Mouse (Mus musculus) liver, adult (tissue): ENCODE results near the gene Uggt1.
A peak's percentile ranks its signal among the peaks of the same experiment; 100 is the strongest.

ENCODE experiments used
- GATA4 ChIP-seq: IDR thresholded peaks from 2 replicates; pipeline ENCODE4 v1.6.1; 2014; ENCODE audit warnings: mild to moderate bottlenecking, low read length; ENCODE audit not compliant: insufficient replicate concordance

The Uggt1 gene

DNA sequence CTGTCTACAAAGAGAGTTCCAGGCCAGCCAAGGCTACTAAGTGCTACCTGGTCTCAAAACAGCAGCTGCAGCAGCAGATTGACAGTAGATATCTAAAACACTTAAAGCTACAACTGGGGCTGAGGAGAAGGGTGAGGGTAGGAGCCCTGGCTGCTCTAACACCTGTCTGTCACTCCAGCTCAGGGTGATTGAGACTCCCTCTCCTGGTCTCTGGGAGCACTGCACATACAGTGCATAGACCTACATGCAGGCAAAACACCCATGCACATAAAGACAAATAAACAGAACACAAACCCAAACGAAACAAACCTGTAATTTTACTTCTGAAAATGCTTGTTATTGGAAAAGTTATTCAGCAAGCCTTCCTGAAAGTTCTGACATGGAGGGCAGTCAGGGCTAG lies 95.1 kb downstream of the Uggt1 start:
- no peak for TF ChIP-seq GATA4

DNA sequence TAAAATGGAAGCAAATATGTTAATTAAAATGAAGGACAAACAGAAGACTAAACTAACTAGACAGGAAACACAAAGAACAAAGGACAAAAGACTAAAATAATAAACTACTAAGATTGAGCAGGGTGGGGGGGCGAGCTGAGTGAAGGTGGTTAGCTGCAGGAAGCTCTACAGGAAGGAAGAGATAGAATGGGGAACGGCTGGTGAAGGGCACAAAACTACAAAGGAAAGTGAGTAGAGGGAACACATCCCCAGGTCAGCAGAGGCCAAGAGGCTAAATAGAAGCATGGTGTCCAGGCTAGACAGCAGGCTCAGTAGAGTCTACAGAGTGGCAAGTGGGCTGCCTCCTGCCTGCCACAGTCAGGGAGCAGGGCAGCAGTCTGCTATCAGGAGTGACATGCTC lies 95.7 kb downstream of the Uggt1 start:
- TF ChIP-seq GATA4 = no peak

DNA sequence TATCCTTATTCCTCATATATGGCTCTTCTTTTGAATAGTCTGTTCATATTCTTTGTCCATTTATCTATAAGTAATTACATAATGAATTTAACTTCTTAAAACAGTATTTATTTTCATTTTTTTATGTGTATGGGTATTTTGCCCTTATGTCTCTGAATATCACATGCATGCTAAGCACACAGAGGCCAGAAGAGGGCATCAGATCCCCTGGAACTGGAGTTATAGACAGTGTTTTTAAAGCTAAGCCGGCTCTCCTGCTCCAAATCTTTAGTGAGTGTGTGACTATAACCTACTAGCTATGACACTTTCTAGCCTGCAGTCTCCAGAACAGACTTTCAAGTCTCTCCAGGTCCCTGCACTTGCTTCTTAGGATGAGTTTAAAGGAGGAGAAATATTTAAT lies 99.5 kb downstream of the Uggt1 start:
- no peak for TF ChIP-seq GATA4

DNA sequence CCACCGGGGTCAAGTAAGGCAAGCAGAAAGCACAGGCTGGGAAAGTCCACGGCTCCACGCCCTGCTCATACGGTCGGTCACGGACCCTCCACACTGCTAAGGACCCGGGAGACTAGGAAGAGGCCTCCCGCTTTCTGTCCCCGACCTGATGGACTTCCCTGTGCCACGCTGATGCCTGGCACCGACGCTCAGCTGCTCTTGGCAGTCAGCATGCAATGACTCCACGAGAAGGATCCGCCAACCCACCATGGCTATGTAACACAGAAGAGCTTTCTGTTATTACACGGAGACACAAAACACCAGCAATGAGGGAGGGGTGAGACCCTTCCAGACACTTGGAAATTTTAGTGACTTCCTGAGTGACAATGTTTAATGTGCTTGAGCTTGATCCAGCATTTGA lies 104.2 kb downstream of the Uggt1 start:
- TF ChIP-seq GATA4 = no peak

DNA sequence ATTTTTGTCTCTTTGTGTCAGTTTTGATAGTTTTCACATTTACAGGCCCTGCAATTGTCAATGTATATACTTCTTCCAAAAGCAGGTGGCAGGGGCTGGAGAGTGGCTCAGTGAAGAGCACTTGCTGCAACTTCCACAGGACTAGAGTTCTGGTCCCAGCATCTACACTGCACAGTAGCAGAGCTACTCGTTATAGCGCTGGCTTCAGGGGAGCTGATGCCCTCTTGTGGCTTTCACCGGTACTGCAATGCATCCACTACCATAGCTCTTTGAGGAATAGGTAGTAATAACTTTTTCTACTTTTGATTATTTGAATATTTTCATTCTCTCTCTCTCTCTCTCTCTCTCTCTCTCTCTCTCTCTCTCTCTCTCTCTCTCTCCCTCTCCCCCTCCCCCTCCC lies 109.9 kb downstream of the Uggt1 start:
- TF ChIP-seq GATA4 = no peak

DNA sequence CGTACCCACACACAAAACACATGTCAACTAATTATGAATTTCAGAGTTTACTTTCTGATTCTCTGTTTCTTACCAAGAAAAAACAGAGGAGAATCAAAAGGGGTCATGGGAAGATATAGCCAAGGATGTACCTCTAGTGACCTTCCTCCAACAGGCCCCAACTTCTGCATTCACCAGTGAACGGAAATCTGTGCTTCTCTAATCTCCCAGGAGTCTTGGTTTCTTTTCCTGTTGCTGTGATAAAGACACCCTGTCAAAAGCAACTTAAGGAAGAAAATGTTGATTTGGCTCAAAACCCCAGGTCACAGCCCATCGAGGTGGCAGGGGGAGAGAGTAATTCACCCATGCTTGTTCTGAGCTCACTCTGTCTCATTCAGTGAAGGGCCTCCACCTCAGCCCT lies 110.9 kb downstream of the Uggt1 start:
- TF ChIP-seq GATA4 = peak; percentile 91

DNA sequence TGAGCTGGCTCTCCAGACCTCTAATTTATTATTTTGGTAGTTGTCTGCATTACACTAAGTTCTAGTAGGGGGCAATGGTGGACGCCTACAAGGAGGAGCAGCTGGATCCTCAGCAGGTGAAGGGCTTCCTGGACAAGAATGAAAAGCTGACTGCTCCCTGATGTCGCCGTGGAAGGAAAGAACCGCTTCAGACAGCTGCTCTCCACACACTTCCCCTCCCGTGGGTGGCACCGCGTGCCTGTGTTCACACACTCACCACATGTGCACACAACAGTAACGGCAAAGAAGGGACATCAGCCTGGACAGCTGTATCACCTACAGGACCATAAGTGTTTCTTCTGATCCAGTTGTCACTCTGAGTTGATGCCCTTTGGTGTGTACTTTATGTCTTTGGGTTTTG lies 111.5 kb downstream of the Uggt1 start:
- no peak for TF ChIP-seq GATA4

DNA sequence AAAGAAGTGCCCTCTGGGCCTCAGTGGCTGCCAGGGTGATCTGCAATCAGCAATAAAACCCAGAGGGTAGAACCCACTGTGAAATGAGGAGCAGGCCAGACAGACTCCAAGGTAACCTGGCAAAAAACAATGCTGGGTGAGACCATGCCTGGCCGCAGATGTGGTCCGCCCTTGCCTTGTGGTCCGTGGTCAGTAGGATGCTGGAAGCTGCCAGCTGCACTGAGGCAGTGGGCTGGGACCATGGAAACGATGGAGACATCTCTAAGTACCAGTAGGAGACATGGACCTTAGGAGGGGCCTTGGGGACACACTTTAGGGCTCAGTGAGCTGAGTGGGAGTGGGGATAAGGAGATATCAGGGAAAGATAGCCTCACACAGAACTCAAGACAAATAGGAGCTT lies 112.3 kb downstream of the Uggt1 start:
- no peak for TF ChIP-seq GATA4

DNA sequence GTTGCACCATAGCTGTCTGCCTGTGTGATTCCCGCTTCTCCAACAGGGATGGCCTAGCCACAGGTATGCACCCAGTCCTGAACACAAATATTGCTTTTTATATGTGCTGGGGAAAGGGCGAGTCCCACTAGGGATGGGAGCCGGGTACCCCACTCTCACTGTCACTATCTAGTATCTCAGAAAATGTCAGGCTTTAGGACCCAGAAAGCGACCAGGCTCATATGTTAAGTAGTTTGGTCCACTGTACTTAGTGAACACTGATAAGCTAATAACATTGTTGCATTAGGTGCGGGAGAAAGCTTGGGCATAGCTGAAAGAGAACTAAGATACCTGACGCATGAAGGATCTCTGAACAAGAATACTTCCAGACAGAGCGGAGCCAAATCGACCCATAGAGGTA lies 112.8 kb downstream of the Uggt1 start:
- no peak for TF ChIP-seq GATA4

DNA sequence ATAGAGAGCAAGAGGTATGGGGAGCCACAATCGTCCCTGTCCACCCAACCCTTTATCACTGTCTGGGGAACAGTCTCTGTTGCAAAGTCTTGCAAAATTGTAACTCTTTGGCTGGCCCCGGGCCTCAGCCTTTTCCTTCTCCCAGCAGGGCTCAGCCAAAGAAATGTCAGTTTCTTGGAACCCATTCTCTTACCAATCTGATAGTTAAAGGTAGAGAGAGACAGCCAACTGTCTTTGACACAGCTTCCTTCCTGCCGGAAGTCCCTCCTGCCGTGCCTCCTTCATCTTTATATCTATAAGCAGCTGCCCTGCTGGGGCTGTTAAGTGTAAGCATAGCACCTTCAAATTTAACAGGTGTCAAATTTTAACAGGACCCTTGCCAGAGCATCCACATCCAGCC lies 113.4 kb downstream of the Uggt1 start:
- TF ChIP-seq GATA4 = no peak

DNA sequence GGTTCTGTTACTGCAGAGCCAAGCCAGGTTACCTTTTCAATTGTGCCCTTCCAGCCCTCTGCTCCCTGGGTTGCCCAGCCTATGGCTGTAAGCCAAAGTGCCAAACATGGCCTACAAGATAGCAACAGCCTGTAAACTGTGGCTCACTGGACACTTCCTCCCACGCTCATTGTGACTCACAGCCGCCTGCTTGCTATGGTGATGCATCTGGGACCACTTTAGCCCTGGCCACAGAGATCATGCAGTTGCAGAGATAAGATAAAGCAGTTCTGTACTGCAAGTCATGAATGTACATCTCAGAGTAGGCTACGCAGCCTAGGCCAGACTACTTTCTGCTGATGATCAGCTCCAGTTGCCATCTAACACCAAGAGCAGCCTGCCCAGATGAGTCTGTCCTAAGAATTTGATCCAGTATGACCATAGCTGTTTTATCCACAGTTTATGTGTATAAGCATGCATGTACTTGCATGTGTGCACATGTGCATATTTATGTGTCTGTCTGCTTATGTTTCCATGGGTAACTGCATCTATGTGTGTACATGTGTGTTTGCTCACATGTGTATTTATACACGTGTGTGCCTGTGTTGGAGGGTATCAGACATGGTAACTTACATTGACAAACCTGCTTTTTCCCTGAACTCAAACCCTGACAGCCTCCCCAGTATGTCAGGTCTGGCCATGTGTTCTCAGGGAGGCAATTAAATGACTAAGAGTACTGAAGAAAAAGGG lies 114.0 kb downstream of the Uggt1 start:
- peak; percentile 29; the same call in 1 of the 2 replicates for TF ChIP-seq GATA4

DNA sequence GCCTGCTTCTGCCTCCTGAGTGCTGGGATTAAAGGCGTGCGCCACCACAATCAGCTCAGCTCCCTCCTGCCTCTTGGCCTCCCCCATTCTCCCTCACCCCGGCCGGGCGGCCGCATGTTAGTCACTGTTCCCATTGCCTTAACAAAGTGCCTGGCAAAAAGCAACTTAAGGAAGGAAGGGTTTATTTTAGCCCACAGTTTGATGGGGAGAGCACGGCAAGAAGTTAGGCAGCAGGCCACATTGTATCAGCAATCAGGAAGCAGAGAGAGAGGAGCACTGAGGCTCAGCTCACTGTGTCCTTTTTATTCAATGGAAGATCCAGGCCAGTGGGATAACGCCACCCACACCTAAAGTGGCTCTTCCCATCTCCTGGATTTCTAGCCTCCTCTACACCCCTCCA lies 114.6 kb downstream of the Uggt1 start:
- TF ChIP-seq GATA4 = no peak

DNA sequence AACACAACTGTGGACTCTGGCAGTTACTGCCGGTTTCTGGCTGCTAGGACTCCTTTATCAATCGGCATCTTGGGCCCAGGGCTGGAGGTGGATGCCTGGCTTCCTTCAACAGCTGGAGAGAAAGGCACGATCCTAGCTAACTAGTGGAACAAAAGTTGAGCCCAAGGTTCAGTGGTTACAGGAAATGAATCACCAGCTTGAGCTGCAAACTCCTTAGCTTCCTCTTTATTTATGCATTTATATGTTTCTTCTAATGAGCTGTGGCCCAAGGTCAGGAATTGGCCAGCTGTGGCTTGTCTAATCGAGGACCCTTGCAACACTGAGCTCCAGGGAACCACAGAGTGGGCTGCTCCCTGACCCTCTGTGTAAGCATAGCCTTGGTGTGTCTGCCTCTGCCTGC lies 115.4 kb downstream of the Uggt1 start:
- TF ChIP-seq GATA4 = 0 out of 2 replicates have a peak, but pooled peaks have one; percentile 15

DNA sequence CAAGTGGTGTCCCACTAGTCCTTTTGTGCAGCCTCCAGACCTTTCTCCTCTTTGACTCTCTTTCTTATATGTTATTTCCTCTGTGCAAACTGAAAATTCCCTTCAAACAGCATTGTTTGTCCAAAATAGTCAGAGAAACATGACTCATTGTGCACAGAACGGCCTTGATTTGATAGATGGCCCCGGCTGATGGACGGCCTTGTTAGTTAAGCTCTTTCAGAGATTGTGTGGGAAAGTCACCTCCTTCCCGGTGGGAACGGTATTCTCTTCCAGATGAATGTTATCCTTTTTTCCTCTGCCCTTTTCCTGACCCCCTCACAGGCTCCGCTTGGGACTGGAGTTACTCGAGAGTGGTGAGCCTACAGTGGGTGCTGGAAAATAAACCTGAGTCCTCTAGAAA lies 119.4 kb downstream of the Uggt1 start:
- TF ChIP-seq GATA4 = no peak

DNA sequence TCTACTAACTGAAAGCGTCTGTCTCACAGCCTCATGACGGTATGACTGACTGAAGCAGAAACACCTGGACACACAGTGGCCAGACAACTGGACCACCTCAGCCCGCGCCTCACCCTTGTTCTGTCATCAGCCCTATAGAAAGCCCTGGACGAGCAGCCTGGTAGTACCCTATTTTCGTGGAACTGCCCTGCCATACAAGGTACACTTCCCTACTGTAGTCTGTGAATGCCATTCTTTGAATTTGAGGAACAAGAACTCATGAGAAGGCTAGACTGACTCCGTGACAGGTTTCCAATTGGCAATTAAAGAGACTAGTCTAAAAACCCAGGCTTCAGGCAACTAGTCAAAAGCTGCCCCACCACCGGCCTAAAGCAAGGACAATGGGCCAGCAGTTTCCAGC lies 123.3 kb downstream of the Uggt1 start:
- TF ChIP-seq GATA4 = no peak

DNA sequence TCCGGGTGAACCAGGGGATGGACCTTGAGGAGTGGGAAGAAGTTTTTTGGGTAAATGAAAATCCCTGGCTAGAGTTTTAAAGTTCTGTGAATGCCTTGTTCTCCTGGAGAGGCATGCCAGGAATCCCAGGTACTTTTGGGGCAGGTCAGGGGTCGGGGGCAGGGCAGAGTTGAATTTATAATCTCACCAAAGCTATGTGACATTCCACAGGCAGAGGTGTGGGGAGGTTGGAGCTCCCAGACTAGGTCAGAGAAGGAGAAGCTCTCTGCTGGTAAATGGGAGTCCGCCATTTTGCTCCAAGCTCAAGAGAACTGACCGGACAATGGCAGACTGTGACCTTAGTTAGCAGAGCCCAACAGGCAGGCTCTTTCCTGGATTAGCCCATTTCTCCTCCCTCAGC lies 125.1 kb downstream of the Uggt1 start:
- no peak for TF ChIP-seq GATA4

DNA sequence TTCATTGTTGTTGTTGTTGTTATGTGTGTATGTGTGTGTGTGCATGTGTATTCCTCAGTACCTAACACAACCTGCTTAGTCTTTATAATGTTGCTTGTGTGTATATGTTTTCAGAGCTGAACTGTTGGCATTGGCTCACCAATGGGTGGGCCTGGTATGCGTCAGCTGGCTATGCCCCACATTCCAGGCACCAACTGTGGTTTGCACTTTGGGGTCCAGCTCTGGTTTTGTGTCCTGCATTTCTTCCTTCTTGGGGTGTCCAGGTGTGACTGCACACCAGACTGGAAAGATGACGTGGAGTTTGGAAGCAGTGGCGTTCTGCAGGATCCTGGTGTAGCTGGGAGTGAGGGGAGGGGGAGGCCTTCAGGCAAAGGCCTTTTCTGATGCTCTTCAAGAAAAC lies 125.6 kb downstream of the Uggt1 start:
- no peak for TF ChIP-seq GATA4
